Mouse (Mus musculus) T-helper 2 cell (primary cell): Measurements from ENCODE around the gene Gpr68.

Source experiments
- in situ Hi-C: fragments of 300-600 bp; cut with MboI, MseI; formaldehyde crosslinking; loops from one replicate; pipeline ENCODE4 v1.15.1; 2025; ENCODE audit warnings: high pct_unique_total_duplicates

Gene Gpr68

GRCm38 (mm10) chr12:100839079-100839600 is 68.9 kb downstream of the Gpr68 start:
- in situ Hi-C loops, result no loop called here

- in situ Hi-C loops, result no loop called here
Measured at GRCm38 (mm10) chr12:100837208-100837607, 70.8 kb downstream of the Gpr68 start.

DNA sequence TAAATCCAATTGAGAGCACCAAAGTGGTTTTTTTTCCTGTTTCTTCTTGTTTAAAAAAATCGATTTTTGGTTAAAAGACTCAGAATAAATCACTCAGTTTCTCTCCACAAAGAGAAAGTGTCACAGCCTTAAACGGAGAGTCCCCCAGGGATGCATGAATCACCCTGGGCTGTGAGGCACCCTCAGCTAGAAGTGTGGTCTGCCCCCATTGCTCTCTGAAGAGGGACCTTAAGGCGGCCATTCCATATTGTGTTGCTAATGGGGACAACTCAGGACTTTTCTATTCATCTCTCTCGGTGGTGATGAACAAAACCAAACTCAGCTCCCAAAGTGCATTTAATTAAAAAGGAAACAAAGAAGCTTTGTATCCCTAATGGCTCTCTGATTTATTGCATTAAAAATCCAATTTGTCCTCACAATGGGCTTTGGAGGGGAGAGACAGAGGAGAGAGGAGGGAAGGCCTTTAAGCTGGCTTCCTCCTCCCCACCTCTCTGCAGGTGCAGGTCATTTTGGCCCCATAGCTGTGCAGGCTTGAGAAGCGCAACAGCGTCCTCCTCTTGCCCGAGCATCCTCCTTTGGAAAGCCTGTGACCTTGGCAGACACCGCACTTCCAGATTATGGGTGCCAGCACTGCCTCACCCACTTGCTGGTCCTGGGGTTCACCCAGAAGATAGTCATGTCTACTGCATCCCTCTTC is 76.2 kb downstream of the Gpr68 start:
- in situ Hi-C loops, result no loop called here

- in situ Hi-C loops, result no loop called here
Measured at GRCm38 (mm10) chr12:100831021-100831420, 77.0 kb downstream of the Gpr68 start.
